Mouse (Mus musculus) ES-Bruce4 (cell line): Measurements from ENCODE around the gene Cd2bp2. TPM values are rescaled to one million over a fixed set of nuclear protein-coding genes. Genes with fewer than 3 reads are reported as not detected.

Source experiments
- H3K27ac ChIP-seq: 2 replicates; pipeline ENCODE4 v1.5.1; 2012; ENCODE audit warnings: low read length, inconsistent platforms; ENCODE audit not compliant: insufficient read depth
- H3K27me3 ChIP-seq: 2 replicates; pipeline ENCODE4 v1.6.1; 2012; ENCODE audit warnings: mild to moderate bottlenecking, low read length, inconsistent platforms; ENCODE audit not compliant: control insufficient read depth, poor library complexity, insufficient read depth, severe bottlenecking
- H3K36me3 ChIP-seq: 2 replicates; pipeline ENCODE4 v1.6.1; 2012; ENCODE audit warnings: inconsistent platforms, mild to moderate bottlenecking, low read length, moderate library complexity; ENCODE audit not compliant: control insufficient read depth, poor library complexity, insufficient read depth, severe bottlenecking
- H3K4me1 ChIP-seq: one replicate; pipeline ENCODE4 v1.8.1; 2011; ENCODE audit warnings: low read length; ENCODE audit not compliant: control insufficient read depth, insufficient read depth
- H3K4me3 ChIP-seq: 2 replicates; pipeline ENCODE4 v1.5.1; 2011; ENCODE audit warnings: low read depth, mild to moderate bottlenecking, low read length
- H3K9ac ChIP-seq: 2 replicates; pipeline ENCODE4 v1.6.1; 2012; ENCODE audit warnings: low read depth, mild to moderate bottlenecking, inconsistent platforms; ENCODE audit not compliant: poor library complexity, severe bottlenecking
- H3K9me3 ChIP-seq: replicated peaks from 2 replicates; pipeline ENCODE4 v1.6.1; 2012; ENCODE audit warnings: mild to moderate bottlenecking, low read length, inconsistent platforms; ENCODE audit not compliant: control insufficient read depth, poor library complexity, insufficient read depth, severe bottlenecking
- CTCF ChIP-seq: IDR thresholded peaks from one replicate; pipeline ENCODE4 v1.8.1; 2011; ENCODE audit warnings: low read depth, low read length
- EP300 ChIP-seq: IDR thresholded peaks from 2 replicates; pipeline ENCODE4 v1.6.1; 2011; ENCODE audit warnings: low read depth, low read length; ENCODE audit not compliant: insufficient read depth
- POLR2A ChIP-seq: IDR thresholded peaks from one replicate; pipeline ENCODE4 v1.8.1; 2011; ENCODE audit warnings: low read length; ENCODE audit not compliant: insufficient read depth
- polyA plus RNA-seq: library from polyadenylated mRNA; stranded (reverse); fragments of >200 nt; gene quantifications from 2 replicates; pipeline ENCODE4 v1.2.4, GENCODE M21; 2011; ENCODE audit warnings: low read depth; ENCODE audit not compliant: missing spikeins, insufficient read depth, insufficient read length

Cd2bp2 gene
- polyA plus RNA-seq, 1 experiment: 120 TPM

GRCm38 (mm10) chr7:127162546-127162945 lies 33.3 kb downstream of the Cd2bp2 start:
- H3K27me3 ChIP-seq: no peaks in the 10 kb centered on the region
- H3K9me3 ChIP-seq: no peaks in the 10 kb centered on the region
- H3K4me1 ChIP-seq: no peaks in the 10 kb centered on the region
- no peak overlapping the region for H3K4me3 ChIP-seq
- no peak for TF ChIP-seq CTCF
- no peak for TF ChIP-seq POLR2A
- TF ChIP-seq EP300: no peak
- H3K27ac ChIP-seq: no peak overlapping the region
- no peaks in the 10 kb centered on the region for H3K36me3 ChIP-seq
- no peak overlapping the region for H3K9ac ChIP-seq

GRCm38 (mm10) chr7:127157548-127157947 lies 38.3 kb downstream of the Cd2bp2 start:
- no peak overlapping the region for H3K27ac ChIP-seq
- no peak overlapping the region for H3K9ac ChIP-seq
- no peak for TF ChIP-seq EP300
- no peak for TF ChIP-seq CTCF
- TF ChIP-seq POLR2A: no peak
- H3K9me3 ChIP-seq: no peaks in the 10 kb centered on the region
- no peaks in the 10 kb centered on the region for H3K27me3 ChIP-seq
- no peak overlapping the region for H3K4me3 ChIP-seq
- H3K36me3 ChIP-seq: no peaks in the 10 kb centered on the region
- no peaks in the 10 kb centered on the region for H3K4me1 ChIP-seq

GRCm38 (mm10) chr7:127153477-127153876 lies 42.4 kb downstream of the Cd2bp2 start:
- no peak for TF ChIP-seq EP300
- TF ChIP-seq POLR2A: no peak
- no peak for TF ChIP-seq CTCF
- Histone ChIP-seq H3K4me1 (no peaks in the 10 kb centered on the region), H3K27ac (no peak overlapping the region), H3K9ac (no peak overlapping the region), H3K36me3 (no peaks in the 10 kb centered on the region), H3K27me3 (no peaks in the 10 kb centered on the region), H3K4me3 (no peak overlapping the region), H3K9me3 (no peaks in the 10 kb centered on the region)

GRCm38 (mm10) chr7:127152464-127152863 lies 43.4 kb downstream of the Cd2bp2 start:
- TF ChIP-seq CTCF (no peak), POLR2A (no peak)
- Histone ChIP-seq H3K4me1 (no peaks in the 10 kb centered on the region), H3K9ac (no peak overlapping the region), H3K36me3 (no peaks in the 10 kb centered on the region), H3K4me3 (no peak overlapping the region), H3K9me3 (no peaks in the 10 kb centered on the region), H3K27ac (no peak overlapping the region), H3K27me3 (no peaks in the 10 kb centered on the region)

GRCm38 (mm10) chr7:127147901-127148300 lies 47.9 kb downstream of the Cd2bp2 start:
- no peaks in the 10 kb centered on the region for H3K36me3 ChIP-seq
- H3K4me3 ChIP-seq: no peak overlapping the region
- no peaks in the 10 kb centered on the region for H3K9me3 ChIP-seq
- no peak overlapping the region for H3K9ac ChIP-seq
- no peak for TF ChIP-seq CTCF
- no peak for TF ChIP-seq EP300
- TF ChIP-seq POLR2A: no peak
- peaks cover 3% of the 10 kb centered on the region for H3K4me1 ChIP-seq
- no peak overlapping the region for H3K27ac ChIP-seq
- H3K27me3 ChIP-seq: no peaks in the 10 kb centered on the region

- Histone ChIP-seq H3K27me3 (no peaks in the 10 kb centered on the region), H3K36me3 (no peaks in the 10 kb centered on the region), H3K27ac (no peak overlapping the region), H3K4me3 (no peak overlapping the region), H3K4me1 (peaks cover 3% of the 10 kb centered on the region), H3K9ac (no peak overlapping the region), H3K9me3 (no peaks in the 10 kb centered on the region)
- TF ChIP-seq CTCF (no peak), EP300 (no peak), POLR2A (no peak)
Measured at GRCm38 (mm10) chr7:127146267-127146603, 49.6 kb downstream of the Cd2bp2 start.
